Mouse (Mus musculus): Measurements from ENCODE around the gene Pim3.

DNA sequence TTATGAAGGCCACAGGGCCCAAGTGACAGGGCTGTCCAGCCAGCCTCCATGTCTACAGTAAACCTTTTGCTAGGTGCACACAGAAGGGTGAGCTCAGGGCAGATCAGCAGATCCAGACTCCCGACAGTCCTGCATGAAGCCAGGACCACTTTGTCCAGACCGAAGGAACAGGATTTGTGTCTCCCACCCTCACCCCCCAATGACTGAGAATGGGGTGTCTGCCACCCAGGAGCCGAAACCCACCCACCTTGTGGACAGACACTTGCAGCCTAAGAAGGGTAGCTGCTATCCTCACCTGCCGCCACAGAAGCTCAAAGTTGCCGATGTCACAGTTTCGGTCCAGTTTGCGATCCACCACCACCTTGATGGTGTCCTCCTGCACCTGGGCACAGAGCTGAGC is 53.1 kb downstream of the Pim3 start:
- TF ChIP-seq POLR2A (IDR thresholded peaks at IDR 0.05; ENCODE audit: borderline replicate concordance, insufficient read depth, low read length) (no peak), CTCF (IDR thresholded peaks at IDR 0.05; ENCODE audit: borderline replicate concordance, insufficient read depth, low read depth, low read length) (no peak)

Data from cerebellum, adult 2 months (tissue).